Comparison of ENCODE assay signal across 23 mouse cellular contexts in genomic region chr14:118874786-118875415, GRCm38 (mm10). TPM values are rescaled to one million over a fixed set of nuclear protein-coding genes. Genes with fewer than 3 reads are reported as not detected.
DNase-seq lines count a peak whose midpoint lies in the region; ATAC-seq and TF ChIP-seq lines count a peak whose summit lies in the region.
"Had no signal": no experiment of that assay in that cellular context is flagged by ENCODE, and none has a peak within 500 bp of the region (broad histone marks: within the 10 kb centered on the region; RNA-seq: fewer than 3 reads in every experiment).

No protein-coding gene starts in this region.

- H3K9me3 ChIP-seq in intestine, postnatal 0 days (ENCODE audit: control insufficient read depth): no peaks in the 10 kb centered on the region
- H3K9me3 ChIP-seq: embryonic facial prominence, embryonic 15.5 days; heart, embryonic 13.5 days; hindbrain, embryonic 13.5 days; midbrain, embryonic 15.5 days; neural tube, embryonic 12.5 days had no signal

- DNase-seq in kidney, adult 11 months: peak; percentile 46
- DNase-seq in kidney, adult 9 months: no peak
- peak; percentile 35 for DNase-seq in kidney, adult 18-20 months
- DNase-seq in kidney, postnatal 10 days: peak; percentile 31
- DNase-seq in c-Kit-positive CD71-positive TER-119-positive erythroid progenitor cells, embryonic 14.5 days (ENCODE audit: low spot score): no peak
- no peak for DNase-seq in left cerebral cortex, adult 8-10 months (ENCODE audit: low spot score in 2 of 2)
- DNase-seq: cerebellum, adult 2 months; cerebellum, postnatal 25 days; gastrocnemius, postnatal 14 days; heart, adult 18-20 months; heart, postnatal 36 days; liver, postnatal 0 days; retina, postnatal 1 day; thymus, postnatal 36 days had no signal

- no peaks in the 10 kb centered on the region for H3K4me1 ChIP-seq in intestine, postnatal 0 days (replicated peaks; ENCODE audit: control insufficient read depth, insufficient read depth, low read length)
- H3K4me1 ChIP-seq: embryonic facial prominence, embryonic 15.5 days; heart, embryonic 13.5 days; hindbrain, embryonic 13.5 days; midbrain, embryonic 15.5 days; neural tube, embryonic 12.5 days had no signal

- H3K4me3 ChIP-seq in intestine, postnatal 0 days (ENCODE audit: low read depth, low read length): no peak overlapping the region
- H3K4me3 ChIP-seq: embryonic facial prominence, embryonic 15.5 days; heart, embryonic 13.5 days; hindbrain, embryonic 13.5 days; midbrain, embryonic 15.5 days; neural tube, embryonic 12.5 days had no signal

- TF ChIP-seq CTCF in intestine, postnatal 0 days (IDR thresholded peaks at IDR 0.05; ENCODE audit: low read depth): no peak

- no peak overlapping the region; the same call in 1 of the 2 replicates for H3K27ac ChIP-seq in intestine, postnatal 0 days (ENCODE audit: low read depth, low read length)
- H3K27ac ChIP-seq: embryonic facial prominence, embryonic 15.5 days; heart, embryonic 13.5 days; hindbrain, embryonic 13.5 days; macrophage; midbrain, embryonic 15.5 days; neural tube, embryonic 12.5 days had no signal

- 59% methylated on average over 10 of the region's 10 CpGs for WGBS in intestine, postnatal 0 days

- H3K36me3 ChIP-seq in intestine, postnatal 0 days (ENCODE audit: control insufficient read depth, insufficient read depth): peaks cover 2% of the 10 kb centered on the region; the same call in 1 of the 2 replicates

- no peak overlapping the region for H3K9ac ChIP-seq in intestine, postnatal 0 days (ENCODE audit: low read depth, low read length)
- H3K9ac ChIP-seq: embryonic facial prominence, embryonic 15.5 days; heart, embryonic 13.5 days; hindbrain, embryonic 13.5 days; liver, postnatal 0 days; midbrain, embryonic 15.5 days; neural tube, embryonic 12.5 days had no signal

- H3K27me3 ChIP-seq in intestine, postnatal 0 days (replicated peaks; ENCODE audit: control insufficient read depth, insufficient read depth, low read length): no peaks in the 10 kb centered on the region
- H3K27me3 ChIP-seq: embryonic facial prominence, embryonic 15.5 days; heart, embryonic 13.5 days; hindbrain, embryonic 13.5 days; midbrain, embryonic 15.5 days; neural tube, embryonic 12.5 days had no signal

- no peak overlapping the region for H3K4me2 ChIP-seq in intestine, postnatal 0 days (replicated peaks; ENCODE audit: low read depth)
- H3K4me2 ChIP-seq: embryonic facial prominence, embryonic 15.5 days; heart, embryonic 13.5 days; hindbrain, embryonic 13.5 days; liver, embryonic 11.5 days; midbrain, embryonic 15.5 days; neural tube, embryonic 12.5 days had no signal

- ATAC-seq in intestine, postnatal 0 days: peak; percentile 36; the same call in 1 of the 2 replicates
- ATAC-seq: forebrain, embryonic 14.5 days; liver, postnatal 0 days; midbrain, embryonic 15.5 days had no signal

RNA-seq across cellular contexts. Expression of gene Dzip1, which starts 50.4 kb away (rescaled TPM):
- 2.7 and 3.2 TPM in 2 replicates for polyA plus RNA-seq in intestine, postnatal 0 days (2015; fragmentation: Nextera tagmentation; extraction: Ambion mirVana)
- 100 to 1,000 TPM; 108 to 118 (median 112) TPM for total RNA-seq in left cerebral cortex, adult 8-10 months (2022)

Comparison
In these comparisons a context has a peak if more than half of its experiments do, and no peak if none do; other contexts are left out.
1. DNase-seq: peak in kidney, adult 11 months (single experiment), kidney, adult 18-20 months (single experiment) and kidney, postnatal 10 days (single experiment); none in kidney, adult 9 months (single experiment), c-Kit-positive CD71-positive TER-119-positive erythroid progenitor cells, embryonic 14.5 days (single experiment) and left cerebral cortex, adult 8-10 months (0 of 2).